Mouse (Mus musculus) effector memory CD4-positive, alpha-beta T cell, adult 7 months (primary cell): ENCODE data around the gene Pigg. TPM values are rescaled to one million over a fixed set of nuclear protein-coding genes. Genes with fewer than 3 reads are reported as not detected.

Experiments
- polyA plus RNA-seq: library from polyadenylated mRNA; unstranded; fragments of 100-300 nt; shearing (Covaris generic); gene quantifications from one replicate; pipeline ENCODE4 v1.2.1, GENCODE M21; 2017

Pigg gene
- polyA plus RNA-seq: 2.8 TPM

GRCm38 (mm10) chr5:108312224-108313064 is at the start of gene Pigg:
Gene Pigg, plus strand, starts transcription at chr5:108312609.

GRCm38 (mm10) chr5:108268127-108269062 is 44.0 kb upstream of the Pigg start, which contains the start of gene Dr1:
Gene Dr1, plus strand, starts transcription at chr5:108268897.

GRCm38 (mm10) chr5:108367871-108368332 is 55.5 kb downstream of the Pigg start, which contains the start of gene Gm42517:
Gene Gm42517, minus strand, starts transcription at chr5:108367922.

GRCm38 (mm10) chr5:108388201-108388600 is 75.8 kb downstream of the Pigg start, which contains the start of gene Pde6b:
Gene Pde6b, plus strand, starts transcription at chr5:108388391.

Other genes starting within 250 kb of the Pigg start
- 69.0 TPM for gene Mtf2, start 246.9 kb upstream of the Pigg start, polyA plus RNA-seq
- gene Tmed5, start 180.0 kb upstream of the Pigg start, polyA plus RNA-seq: 101 TPM
- gene Ccdc18, start 179.7 kb upstream of the Pigg start, polyA plus RNA-seq: 0.34 TPM
- 35.5 TPM for gene Dr1, start 43.7 kb upstream of the Pigg start, polyA plus RNA-seq
- not detected for gene Gm42517, start 55.3 kb downstream of the Pigg start, polyA plus RNA-seq
- gene Pde6b, start 75.8 kb downstream of the Pigg start, polyA plus RNA-seq: 0.32 TPM
- gene Atp5k, start 121.8 kb downstream of the Pigg start, polyA plus RNA-seq: 97.6 TPM
- gene Mfsd7a, start 136.3 kb downstream of the Pigg start, polyA plus RNA-seq: not detected
- 10.4 TPM for gene Pcgf3, start 148.6 kb downstream of the Pigg start, polyA plus RNA-seq
- not detected for gene Cplx1, start 237.4 kb downstream of the Pigg start, polyA plus RNA-seq